Mouse (Mus musculus): Measurements from ENCODE around the gene Mcm5. TPM values are rescaled to one million over a fixed set of nuclear protein-coding genes. Genes with fewer than 3 reads are reported as not detected.

Mcm5 gene
- total and polyA plus RNA-seq, 2 experiments, result 2.2 to 2.8 TPM

DNA sequence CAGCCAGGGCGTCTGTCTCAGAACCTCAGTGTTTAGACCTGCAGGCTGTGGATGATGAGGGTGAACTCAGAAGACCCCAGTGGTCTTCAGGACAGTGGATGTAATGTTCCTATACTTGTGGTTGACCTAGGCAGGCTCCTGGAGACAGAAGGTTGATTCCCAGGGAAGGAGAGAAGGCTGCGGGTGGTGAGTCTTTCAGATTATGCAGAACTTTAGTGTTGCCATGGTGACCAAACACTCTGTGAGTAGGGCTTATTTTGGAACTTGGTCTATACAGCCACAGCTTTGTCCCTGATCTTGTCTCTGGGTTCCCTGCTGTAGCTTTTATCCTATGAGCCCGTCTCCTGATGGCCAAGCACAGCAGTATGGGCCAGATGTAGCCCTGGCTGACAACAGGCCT lies 28.2 kb downstream of the Mcm5 start:
- Histone ChIP-seq H3K4me3 (ENCODE audit: insufficient read depth, low read depth, low read length) (no peak overlapping the region), H3K36me3 (ENCODE audit: control insufficient read depth, insufficient read depth, low read length) (no peaks in the 10 kb centered on the region), H3K27ac (replicated peaks; ENCODE audit: insufficient read depth, low read depth, low read length) (no peak overlapping the region), H3K27me3 (ENCODE audit: control insufficient read depth, insufficient read depth, low read length) (no peaks in the 10 kb centered on the region), H3K79me2 (ENCODE audit: control insufficient read depth, insufficient read depth, low read length) (no peaks in the 10 kb centered on the region), H3K9ac (ENCODE audit: low read depth, low read length) (no peak overlapping the region), H3K4me1 (ENCODE audit: control insufficient read depth, insufficient read depth, low read length) (no peaks in the 10 kb centered on the region)
- no peak for DNase-seq (ENCODE audit: extremely low read depth, low read depth, low spot score)
- whole genome bisulfite sequencing, result 97% methylated on average over 3 of the region's 3 CpGs
- no peak for TF ChIP-seq CTCF (IDR thresholded peaks at IDR 0.05; ENCODE audit: low read depth, low read length)
- no peak for TF ChIP-seq POLR2A (IDR thresholded peaks at IDR 0.05; ENCODE audit: extremely low read depth, insufficient read depth, low read length)

DNA sequence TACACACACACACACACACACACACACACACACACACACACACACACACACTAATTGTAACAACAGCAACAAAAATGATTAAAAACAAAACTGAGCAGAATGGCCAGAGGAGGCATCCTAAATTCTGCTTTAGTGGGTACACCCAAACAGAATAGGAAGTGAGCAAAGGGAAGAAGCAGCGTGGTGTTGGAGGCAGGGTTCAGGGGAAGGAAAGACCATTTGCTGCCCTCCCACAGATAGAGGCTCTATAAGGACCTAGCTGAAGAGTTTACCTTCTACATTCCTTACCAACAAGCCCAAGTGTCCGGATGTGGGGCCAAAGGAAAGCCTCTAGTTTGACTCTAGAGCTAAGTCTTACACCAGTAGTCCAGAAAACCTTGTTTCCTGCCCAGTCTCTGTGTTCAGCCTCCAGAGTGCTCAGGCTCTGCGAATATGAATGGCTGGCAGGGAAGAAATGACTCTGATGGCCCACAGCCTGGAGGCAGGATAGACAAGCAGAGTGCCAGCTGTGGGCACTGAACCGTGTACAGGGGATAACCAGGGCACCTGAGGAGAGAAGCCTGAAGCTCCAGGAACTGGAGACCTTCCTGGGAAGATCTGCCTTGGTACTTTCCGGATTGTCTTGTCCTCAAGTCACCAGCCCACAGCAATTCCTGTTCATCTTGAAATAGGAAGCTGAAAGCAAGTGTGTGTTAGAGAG lies 41.7 kb downstream of the Mcm5 start:
- no peaks in the 10 kb centered on the region for H3K36me3 ChIP-seq (ENCODE audit: control insufficient read depth, insufficient read depth, low read length)
- H3K27me3 ChIP-seq (ENCODE audit: control insufficient read depth, insufficient read depth, low read length), result no peaks in the 10 kb centered on the region
- H3K27ac ChIP-seq (replicated peaks; ENCODE audit: insufficient read depth, low read depth, low read length), result peak overlapping the region; percentile 40; the same call in 1 of the 2 replicates
- H3K4me1 ChIP-seq (ENCODE audit: control insufficient read depth, insufficient read depth, low read length), result no peaks in the 10 kb centered on the region; the same call in 1 of the 2 replicates
- H3K79me2 ChIP-seq (ENCODE audit: control insufficient read depth, insufficient read depth, low read length), result no peaks in the 10 kb centered on the region
- no peak overlapping the region for H3K9ac ChIP-seq (ENCODE audit: low read depth, low read length)
- peak; percentile 27 for DNase-seq (ENCODE audit: extremely low read depth, low read depth, low spot score)
- H3K4me3 ChIP-seq (ENCODE audit: insufficient read depth, low read depth, low read length), result no peak overlapping the region
- 83% methylated on average over 5 of the region's 5 CpGs for WGBS
- TF ChIP-seq POLR2A (IDR thresholded peaks at IDR 0.05; ENCODE audit: extremely low read depth, insufficient read depth, low read length) (no peak), CTCF (IDR thresholded peaks at IDR 0.05; ENCODE audit: low read depth, low read length) (no peak)

DNA sequence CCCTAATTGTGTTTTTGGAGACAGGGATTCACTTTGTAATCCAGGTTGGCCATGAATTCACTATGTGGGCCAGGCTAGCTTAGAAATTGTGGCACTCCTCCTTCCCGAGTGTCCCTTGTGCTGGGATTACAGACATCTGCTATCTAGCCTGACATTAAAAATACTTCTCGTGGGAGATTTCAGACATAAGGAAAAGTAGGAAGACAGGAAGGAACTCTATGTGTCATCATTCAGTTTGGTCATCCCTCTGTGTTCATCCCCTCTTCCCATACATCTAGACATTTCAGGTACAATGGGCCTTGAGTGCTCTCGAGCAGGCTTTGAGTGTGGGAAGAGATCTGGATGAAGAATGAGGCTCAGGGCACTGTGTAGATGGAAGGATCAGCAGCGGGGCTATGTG lies 42.4 kb downstream of the Mcm5 start:
- WGBS, result 85% methylated on average over 4 of the region's 4 CpGs
- Histone ChIP-seq H3K27me3 (ENCODE audit: control insufficient read depth, insufficient read depth, low read length) (no peaks in the 10 kb centered on the region), H3K4me1 (ENCODE audit: control insufficient read depth, insufficient read depth, low read length) (no peaks in the 10 kb centered on the region; the same call in 1 of the 2 replicates), H3K9ac (ENCODE audit: low read depth, low read length) (no peak overlapping the region), H3K4me3 (ENCODE audit: insufficient read depth, low read depth, low read length) (no peak overlapping the region), H3K79me2 (ENCODE audit: control insufficient read depth, insufficient read depth, low read length) (no peaks in the 10 kb centered on the region), H3K36me3 (ENCODE audit: control insufficient read depth, insufficient read depth, low read length) (no peaks in the 10 kb centered on the region), H3K27ac (replicated peaks; ENCODE audit: insufficient read depth, low read depth, low read length) (no peak overlapping the region)
- no peak for TF ChIP-seq CTCF (IDR thresholded peaks at IDR 0.05; ENCODE audit: low read depth, low read length)
- TF ChIP-seq POLR2A (IDR thresholded peaks at IDR 0.05; ENCODE audit: extremely low read depth, insufficient read depth, low read length), result no peak
- no peak for DNase-seq (ENCODE audit: extremely low read depth, low read depth, low spot score)

DNA sequence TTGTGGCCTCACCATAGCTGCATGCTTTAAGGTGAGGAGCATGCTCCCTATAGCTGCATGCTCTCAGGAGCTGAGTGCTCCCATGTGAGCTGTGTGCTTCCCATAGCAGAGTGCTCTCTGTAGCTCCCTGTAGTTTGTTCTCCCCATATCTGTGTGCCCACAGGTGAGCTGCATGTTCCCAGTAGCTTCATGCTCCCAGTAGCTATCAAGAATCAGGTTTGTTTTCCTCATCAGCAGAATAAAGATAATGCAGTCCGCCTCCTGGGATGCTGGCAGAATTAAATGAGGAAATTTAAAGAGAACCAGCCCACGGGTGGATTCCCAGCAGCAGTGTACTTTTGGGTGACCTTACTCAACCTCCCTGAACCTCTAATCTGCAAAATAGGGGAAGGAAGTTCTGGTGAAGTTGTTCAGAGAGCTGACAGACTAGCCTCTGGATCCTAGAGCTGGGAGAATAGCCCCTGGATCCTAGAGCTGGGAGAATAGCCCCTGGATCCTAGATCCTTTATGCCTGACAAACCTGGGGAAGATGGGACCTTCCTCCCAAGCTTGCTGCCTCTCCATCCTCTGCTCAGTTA lies 43.2 kb downstream of the Mcm5 start:
- DNase-seq (ENCODE audit: extremely low read depth, low read depth, low spot score), result peak; percentile 20
- 77% methylated on average over 2 of the region's 2 CpGs for WGBS
- Histone ChIP-seq H3K36me3 (ENCODE audit: control insufficient read depth, insufficient read depth, low read length) (no peaks in the 10 kb centered on the region), H3K4me1 (ENCODE audit: control insufficient read depth, insufficient read depth, low read length) (no peaks in the 10 kb centered on the region; the same call in 1 of the 2 replicates), H3K9ac (ENCODE audit: low read depth, low read length) (no peak overlapping the region), H3K79me2 (ENCODE audit: control insufficient read depth, insufficient read depth, low read length) (no peaks in the 10 kb centered on the region), H3K27ac (replicated peaks; ENCODE audit: insufficient read depth, low read depth, low read length) (no peak overlapping the region), H3K27me3 (ENCODE audit: control insufficient read depth, insufficient read depth, low read length) (no peaks in the 10 kb centered on the region), H3K4me3 (ENCODE audit: insufficient read depth, low read depth, low read length) (no peak overlapping the region)
- TF ChIP-seq POLR2A (IDR thresholded peaks at IDR 0.05; ENCODE audit: extremely low read depth, insufficient read depth, low read length), result no peak
- no peak for TF ChIP-seq CTCF (IDR thresholded peaks at IDR 0.05; ENCODE audit: low read depth, low read length)

DNA sequence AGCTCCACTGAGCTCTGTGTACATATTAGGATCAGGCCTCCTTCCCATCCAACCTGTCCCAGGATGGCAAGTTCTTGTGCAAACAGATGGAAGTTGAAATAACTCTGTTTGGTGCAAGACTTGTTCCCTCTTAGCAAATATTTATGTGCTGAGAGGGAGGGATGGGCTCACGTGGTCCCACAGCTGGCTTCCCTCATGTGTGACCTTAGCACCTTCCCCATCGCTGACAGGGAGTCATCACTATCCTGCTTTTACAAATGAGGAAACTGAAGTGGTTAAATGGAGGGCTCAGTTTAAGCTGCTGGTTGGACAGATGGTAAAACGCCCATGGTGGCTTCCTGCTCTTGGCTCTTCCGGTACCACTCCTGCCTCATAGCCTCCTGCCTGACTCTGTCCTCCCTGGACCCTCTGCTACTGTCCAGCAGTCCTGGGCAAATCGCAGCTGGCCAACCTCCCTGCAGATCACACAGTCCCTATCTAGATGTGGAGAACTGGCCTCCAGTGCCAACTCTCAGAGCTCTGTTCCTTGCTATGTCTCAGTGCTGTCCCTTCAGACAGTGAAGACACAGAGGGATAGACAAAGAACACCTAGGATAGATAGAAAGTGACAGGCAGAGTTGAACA lies 45.6 kb downstream of the Mcm5 start:
- TF ChIP-seq POLR2A (IDR thresholded peaks at IDR 0.05; ENCODE audit: extremely low read depth, insufficient read depth, low read length) (no peak), CTCF (IDR thresholded peaks at IDR 0.05; ENCODE audit: low read depth, low read length) (no peak)
- H3K4me1 ChIP-seq (ENCODE audit: control insufficient read depth, insufficient read depth, low read length), result no peaks in the 10 kb centered on the region; the same call in 1 of the 2 replicates
- H3K9ac ChIP-seq (ENCODE audit: low read depth, low read length), result no peak overlapping the region
- peak; percentile 27 for DNase-seq (ENCODE audit: extremely low read depth, low read depth, low spot score)
- H3K36me3 ChIP-seq (ENCODE audit: control insufficient read depth, insufficient read depth, low read length), result no peaks in the 10 kb centered on the region
- WGBS, result 16% methylated on average over 5 of the region's 5 CpGs
- no peaks in the 10 kb centered on the region for H3K79me2 ChIP-seq (ENCODE audit: control insufficient read depth, insufficient read depth, low read length)
- no peak overlapping the region for H3K27ac ChIP-seq (replicated peaks; ENCODE audit: insufficient read depth, low read depth, low read length)
- no peaks in the 10 kb centered on the region for H3K27me3 ChIP-seq (ENCODE audit: control insufficient read depth, insufficient read depth, low read length)
- no peak overlapping the region for H3K4me3 ChIP-seq (ENCODE audit: insufficient read depth, low read depth, low read length)

Data from liver, adult 2 months (tissue).